Mouse (Mus musculus): ENCODE results near the gene Nmnat1. TPM values are rescaled to one million over a fixed set of nuclear protein-coding genes. Genes with fewer than 3 reads are reported as not detected.

Nmnat1 gene
- polyA plus RNA-seq (2015; fragmentation: Nextera tagmentation; extraction: Ambion mirVana) = 7.2 and 7.9 TPM in 2 replicates

DNA sequence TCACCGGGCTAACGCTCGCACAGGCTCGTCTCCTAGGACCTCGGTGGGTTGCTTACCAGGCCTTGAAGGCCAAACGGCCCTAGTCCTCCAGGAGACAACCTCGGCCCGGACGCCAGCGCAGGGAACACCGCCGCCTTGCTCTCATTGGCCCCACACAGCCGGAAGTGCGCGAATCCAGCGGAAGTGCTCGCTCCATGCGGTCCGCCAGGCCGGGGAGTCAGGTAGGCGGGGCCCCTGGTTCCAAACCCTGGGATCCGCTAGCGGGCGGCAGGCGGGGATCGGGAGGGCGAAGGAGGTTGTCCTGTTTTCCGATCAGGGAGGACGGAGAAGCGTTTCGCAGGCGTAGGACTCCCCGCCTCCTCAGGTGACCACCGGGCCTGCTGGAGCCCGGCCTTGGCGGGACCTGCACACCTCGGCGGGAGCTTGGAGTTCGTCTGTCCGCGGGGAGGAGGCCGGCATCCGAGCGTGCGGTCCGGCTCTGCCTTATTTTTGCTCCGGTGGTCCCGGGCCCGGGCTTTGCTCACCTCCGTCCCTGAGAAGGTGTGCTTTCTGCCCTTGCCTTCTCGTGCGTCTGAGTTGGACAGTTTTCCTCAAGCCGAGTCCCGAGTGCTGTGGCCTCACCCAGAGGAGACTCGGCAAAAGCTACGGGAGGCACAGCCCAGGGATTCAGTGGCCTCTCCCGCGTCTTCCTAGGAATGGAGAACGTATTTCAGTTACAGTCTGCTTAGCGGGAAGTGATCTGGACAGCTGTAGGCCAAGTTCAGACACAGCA lies at the start of gene Nmnat1, which contains the start of gene Lzic:
Gene Nmnat1 (minus strand): TSS at position 150 of the 772 bp plus-strand sequence.
Gene Lzic (plus strand): TSS at position 177 of the 772 bp plus-strand sequence.
- WGBS = under 1% methylated on average over 60 of the region's 60 CpGs
- H3K27me3 ChIP-seq (replicated peaks) = no peaks in the 10 kb centered on the region
- peak within 1 kb of the TSS; percentile 86 for H3K9ac ChIP-seq
- peak within 1 kb of the TSS; percentile 93 for H3K4me2 ChIP-seq
- peak; percentile 98 for ATAC-seq (replicated peaks)
- peaks cover 26% of the 10 kb centered on the region for H3K4me1 ChIP-seq
- no peaks in the 10 kb centered on the region for H3K9me3 ChIP-seq
- peaks cover 26% of the 10 kb centered on the region for H3K36me3 ChIP-seq (replicated peaks)
- peak within 1 kb of the TSS; percentile 79 for H3K27ac ChIP-seq
- peak within 1 kb of the TSS; percentile 95 for H3K4me3 ChIP-seq

GRCm38 (mm10) chr4:149529691-149530090 lies 44.7 kb upstream of the Nmnat1 start:
- H3K36me3 ChIP-seq (replicated peaks) = no peaks in the 10 kb centered on the region
- no peaks in the 10 kb centered on the region for H3K9me3 ChIP-seq
- H3K9ac ChIP-seq = no peak overlapping the region
- 86% methylated on average over 6 of the region's 6 CpGs for WGBS
- no peak for ATAC-seq (replicated peaks)
- no peak overlapping the region for H3K4me3 ChIP-seq
- H3K4me2 ChIP-seq = no peak overlapping the region
- no peak overlapping the region for H3K27ac ChIP-seq
- H3K4me1 ChIP-seq = peaks cover 20% of the 10 kb centered on the region
- H3K27me3 ChIP-seq (replicated peaks) = no peaks in the 10 kb centered on the region

DNA sequence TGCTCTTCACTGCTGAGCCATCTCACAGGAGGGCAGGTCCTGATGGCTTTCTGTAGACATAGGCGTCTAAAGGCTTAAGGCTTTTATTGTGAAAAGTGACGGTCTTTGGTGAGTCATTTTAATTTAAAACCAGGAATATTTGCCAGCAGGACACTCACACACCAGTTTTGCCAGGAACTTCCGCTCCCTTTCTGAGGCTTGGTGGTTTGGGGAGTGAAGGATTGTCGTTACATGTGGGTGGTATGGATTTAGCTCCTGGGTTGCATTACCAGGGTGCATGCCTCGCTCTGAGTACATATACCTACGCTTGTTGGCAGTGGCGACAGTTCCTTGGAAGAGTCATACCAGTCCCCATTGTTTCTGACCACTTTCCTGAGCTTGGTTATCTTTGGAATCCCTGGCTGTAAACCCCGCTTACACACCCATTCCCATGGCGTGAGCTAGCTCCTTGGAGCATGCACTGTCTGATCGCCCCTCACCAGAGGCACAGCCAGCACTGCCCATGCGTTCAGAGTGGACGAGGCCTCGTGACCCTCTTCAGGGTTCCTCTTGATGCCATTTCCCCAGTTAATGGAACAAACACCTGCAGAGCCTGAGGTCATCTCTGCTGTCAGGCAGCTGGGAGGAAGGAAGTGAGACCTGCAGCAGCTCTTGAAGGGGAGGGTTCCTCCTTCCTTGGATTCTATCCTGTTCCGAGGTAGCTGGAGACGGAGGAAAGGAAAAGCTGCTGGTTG lies 42.8 kb upstream of the Nmnat1 start:
- H3K4me3 ChIP-seq = no peak overlapping the region
- ATAC-seq (replicated peaks) = no peak
- 84% methylated on average over 15 of the region's 15 CpGs for WGBS
- no peak overlapping the region for H3K4me2 ChIP-seq
- peaks cover 24% of the 10 kb centered on the region for H3K4me1 ChIP-seq
- no peak overlapping the region for H3K9ac ChIP-seq
- H3K9me3 ChIP-seq = no peaks in the 10 kb centered on the region
- no peaks in the 10 kb centered on the region for H3K36me3 ChIP-seq (replicated peaks)
- H3K27ac ChIP-seq = no peak overlapping the region
- H3K27me3 ChIP-seq (replicated peaks) = no peaks in the 10 kb centered on the region

DNA sequence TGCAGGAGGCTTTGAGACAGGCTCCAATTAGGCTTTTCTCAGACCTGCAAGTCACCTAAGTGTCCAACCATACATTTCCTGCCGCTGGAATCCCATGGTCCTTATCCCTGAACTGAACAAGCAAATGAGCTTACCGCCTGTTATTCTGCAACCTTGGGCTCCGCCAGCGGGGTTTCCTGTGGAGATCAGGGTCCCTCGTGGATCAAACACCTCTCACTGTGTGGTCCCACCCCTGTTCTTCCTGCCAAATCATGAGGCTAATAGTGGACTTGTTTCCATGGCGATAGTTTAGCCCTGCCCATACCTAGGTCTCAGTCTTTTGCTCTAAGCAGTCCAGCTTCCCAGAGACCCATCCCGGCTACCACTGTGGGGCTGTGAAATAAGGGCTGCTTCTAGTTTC lies 41.3 kb upstream of the Nmnat1 start:
- Histone ChIP-seq H3K4me2 (no peak overlapping the region), H3K27me3 (replicated peaks) (no peaks in the 10 kb centered on the region), H3K9me3 (no peaks in the 10 kb centered on the region), H3K36me3 (replicated peaks) (no peaks in the 10 kb centered on the region), H3K4me3 (no peak overlapping the region), H3K9ac (no peak overlapping the region), H3K27ac (no peak overlapping the region), H3K4me1 (peaks cover 26% of the 10 kb centered on the region)
- WGBS = 33% methylated on average over 7 of the region's 7 CpGs
- ATAC-seq (replicated peaks) = peak; percentile 27; the same call in 1 of the 2 replicates

DNA sequence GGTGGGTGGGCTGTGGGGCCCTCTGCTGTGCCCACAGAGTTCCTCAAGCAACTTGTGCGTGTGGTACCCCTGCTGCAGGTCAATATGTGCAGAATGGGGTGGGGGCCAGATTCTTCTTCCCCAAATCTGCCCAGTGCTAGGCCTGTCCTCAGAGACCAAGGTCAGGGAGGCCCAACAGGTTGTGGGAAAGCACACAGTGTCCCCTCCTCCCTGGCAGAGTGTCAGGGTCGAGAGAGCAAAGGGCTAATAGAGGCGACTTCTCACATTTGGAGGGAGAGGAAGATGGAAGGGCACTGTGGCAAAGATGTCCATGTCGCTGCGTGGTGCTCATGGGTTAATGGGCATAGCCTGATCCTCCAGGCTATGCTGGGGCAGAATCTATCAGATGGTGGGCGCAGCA lies 40.8 kb upstream of the Nmnat1 start:
- Histone ChIP-seq H3K4me3 (no peak overlapping the region), H3K4me2 (no peak overlapping the region), H3K4me1 (peaks cover 31% of the 10 kb centered on the region), H3K9me3 (no peaks in the 10 kb centered on the region), H3K36me3 (replicated peaks) (no peaks in the 10 kb centered on the region), H3K27me3 (replicated peaks) (no peaks in the 10 kb centered on the region), H3K27ac (no peak overlapping the region), H3K9ac (no peak overlapping the region)
- 73% methylated on average over 6 of the region's 6 CpGs for WGBS
- ATAC-seq (replicated peaks) = no peak

DNA sequence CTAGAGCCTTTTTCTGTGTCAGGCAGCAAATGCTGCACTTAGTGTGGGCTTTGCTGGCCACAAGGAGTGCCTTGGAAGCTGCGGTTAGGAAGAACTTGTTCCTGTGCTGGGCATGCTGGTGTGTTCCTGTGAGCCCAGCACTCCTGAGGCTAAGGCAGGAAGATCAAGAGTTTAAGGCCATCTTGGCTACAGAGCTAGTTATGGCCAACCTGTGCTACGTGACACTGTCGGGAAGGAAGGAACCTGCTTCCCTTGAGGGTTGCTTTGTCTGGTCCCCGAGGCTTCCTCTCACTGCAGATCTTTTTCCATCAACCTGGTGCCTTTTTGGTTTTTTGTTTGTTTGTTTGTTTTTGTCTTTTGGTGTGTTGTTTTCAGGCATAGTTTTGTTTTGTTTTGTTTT lies 40.2 kb upstream of the Nmnat1 start:
- peaks cover 36% of the 10 kb centered on the region for H3K4me1 ChIP-seq
- WGBS = 87% methylated on average over 4 of the region's 4 CpGs
- H3K27me3 ChIP-seq (replicated peaks) = no peaks in the 10 kb centered on the region
- H3K36me3 ChIP-seq (replicated peaks) = no peaks in the 10 kb centered on the region
- H3K9me3 ChIP-seq = no peaks in the 10 kb centered on the region
- ATAC-seq (replicated peaks) = no peak
- H3K4me3 ChIP-seq = no peak overlapping the region
- no peak overlapping the region for H3K27ac ChIP-seq
- H3K4me2 ChIP-seq = no peak overlapping the region
- H3K9ac ChIP-seq = no peak overlapping the region

DNA sequence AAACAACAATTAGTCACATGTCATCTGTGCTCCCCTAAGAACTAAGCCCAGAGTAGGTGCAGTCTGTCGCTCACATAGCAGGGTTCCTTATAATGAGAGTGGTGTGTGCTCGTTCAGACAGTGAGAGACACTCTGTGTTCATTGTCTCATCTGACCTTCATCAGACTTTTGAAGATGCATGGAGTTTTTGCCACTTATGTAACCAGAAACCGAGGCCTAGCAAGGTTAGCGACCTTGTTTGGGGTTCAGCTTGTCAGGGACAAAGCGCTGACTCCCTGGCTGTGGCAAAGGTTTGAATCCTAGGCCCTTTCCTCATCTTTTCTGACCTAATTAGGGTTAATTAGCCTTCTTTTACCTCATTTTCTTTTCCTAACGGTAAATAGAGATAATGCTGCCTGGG lies 39.0 kb upstream of the Nmnat1 start:
- Histone ChIP-seq H3K27me3 (replicated peaks) (no peaks in the 10 kb centered on the region), H3K9me3 (no peaks in the 10 kb centered on the region), H3K9ac (no peak overlapping the region), H3K36me3 (replicated peaks) (no peaks in the 10 kb centered on the region), H3K4me1 (peaks cover 41% of the 10 kb centered on the region), H3K27ac (no peak overlapping the region), H3K4me2 (no peak overlapping the region), H3K4me3 (no peak overlapping the region)
- ATAC-seq (replicated peaks) = no peak
- WGBS = 74% methylated on average over 6 of the region's 6 CpGs

GRCm38 (mm10) chr4:149521258-149521657 lies 36.3 kb upstream of the Nmnat1 start:
- Histone ChIP-seq H3K4me3 (no peak overlapping the region), H3K27me3 (replicated peaks) (no peaks in the 10 kb centered on the region), H3K9me3 (no peaks in the 10 kb centered on the region), H3K36me3 (replicated peaks) (no peaks in the 10 kb centered on the region), H3K4me2 (no peak overlapping the region), H3K4me1 (peaks cover 41% of the 10 kb centered on the region), H3K9ac (no peak overlapping the region), H3K27ac (no peak overlapping the region)
- 71% methylated on average over 10 of the region's 10 CpGs for WGBS
- ATAC-seq (replicated peaks) = no peak

DNA sequence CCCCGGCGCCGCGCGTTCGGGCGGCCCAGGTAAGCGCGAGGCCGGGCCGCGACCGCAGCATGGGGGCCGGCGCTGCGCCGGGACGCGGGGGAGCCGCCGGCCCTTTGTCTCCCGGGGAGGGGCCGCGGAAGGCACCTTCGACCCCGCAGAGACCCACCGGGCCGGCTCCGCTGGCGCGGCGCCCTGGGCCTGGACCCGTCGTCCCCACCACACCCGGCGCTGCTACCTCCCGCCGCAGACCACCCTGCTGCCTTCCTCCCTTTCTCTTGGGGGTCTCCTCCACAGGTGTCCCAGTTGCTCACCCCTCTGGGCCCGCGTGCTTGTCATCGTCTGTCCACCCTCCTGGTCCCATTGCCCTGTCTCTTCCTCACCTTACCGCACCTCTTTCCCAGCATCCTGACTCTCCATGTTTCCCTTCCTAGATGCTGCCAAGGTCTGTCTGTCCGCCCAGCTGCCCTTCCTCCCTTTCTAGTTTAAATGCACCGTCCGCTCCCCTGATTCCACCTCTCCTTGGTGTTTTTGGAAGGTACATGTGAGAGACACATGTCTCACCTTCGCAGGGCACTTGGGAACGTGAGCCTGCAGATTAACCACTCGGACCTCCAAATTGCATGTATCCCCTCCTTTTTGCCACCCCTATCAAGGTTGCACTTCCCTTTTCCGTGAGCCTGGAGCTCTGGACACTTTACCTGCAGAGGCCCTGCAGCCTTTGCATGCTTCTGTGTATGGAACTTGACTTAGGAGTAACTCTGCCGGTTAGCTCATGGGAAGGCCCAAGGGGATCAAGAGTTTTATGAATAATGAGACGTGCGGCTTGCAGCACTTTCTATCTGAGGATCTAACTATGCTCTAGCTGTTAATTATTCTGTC lies 33.6 kb upstream of the Nmnat1 start:
- H3K4me3 ChIP-seq = peak overlapping the region; percentile 77
- H3K36me3 ChIP-seq (replicated peaks) = no peaks in the 10 kb centered on the region
- H3K4me2 ChIP-seq = peak overlapping the region; percentile 66
- peak; percentile 46 for ATAC-seq (replicated peaks)
- no peaks in the 10 kb centered on the region for H3K27me3 ChIP-seq (replicated peaks)
- H3K9me3 ChIP-seq = no peaks in the 10 kb centered on the region
- peaks cover 28% of the 10 kb centered on the region for H3K4me1 ChIP-seq
- WGBS = 3% methylated on average over 37 of the region's 52 CpGs
- H3K27ac ChIP-seq = peak overlapping the region; percentile 66
- peak overlapping the region; percentile 84 for H3K9ac ChIP-seq

DNA sequence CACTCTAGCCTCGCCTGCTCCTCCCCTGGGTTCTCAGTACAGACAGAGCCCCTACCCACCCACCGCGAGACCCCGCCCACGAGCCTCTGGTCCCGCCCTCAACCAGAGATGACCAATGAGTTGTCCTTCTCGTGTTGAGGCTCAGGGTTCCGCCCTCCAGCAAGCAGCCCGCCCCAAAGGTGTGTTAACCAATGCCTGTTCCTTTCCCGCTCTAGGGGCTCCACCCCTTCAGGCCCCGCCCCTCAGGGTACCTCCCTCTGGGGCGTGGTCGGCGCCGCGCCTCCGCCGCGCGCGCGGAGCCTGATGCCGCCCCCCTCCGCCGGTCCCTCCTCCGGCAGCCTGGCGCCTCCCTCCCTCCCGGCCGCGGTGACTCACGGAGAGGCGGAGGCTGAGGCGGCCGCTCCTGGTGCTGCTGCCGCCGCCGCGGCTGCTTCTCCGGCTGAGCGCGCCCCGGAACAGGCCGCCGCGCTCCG lies 32.9 kb upstream of the Nmnat1 start, which contains the start of gene Ctnnbip1:
Gene Ctnnbip1 (plus strand): TSS at position 369 of the 473 bp plus-strand sequence.
- H3K4me1 ChIP-seq = peaks cover 25% of the 10 kb centered on the region
- H3K27ac ChIP-seq = peak within 1 kb of the TSS; percentile 66
- under 1% methylated on average over 22 of the region's 46 CpGs for WGBS
- peak; percentile 98 for ATAC-seq (replicated peaks)
- peak within 1 kb of the TSS; percentile 84 for H3K9ac ChIP-seq
- H3K4me3 ChIP-seq = peak within 1 kb of the TSS; percentile 77
- H3K9me3 ChIP-seq = no peaks in the 10 kb centered on the region
- H3K36me3 ChIP-seq (replicated peaks) = no peaks in the 10 kb centered on the region
- H3K4me2 ChIP-seq = peak within 1 kb of the TSS; percentile 66
- H3K27me3 ChIP-seq (replicated peaks) = no peaks in the 10 kb centered on the region

DNA sequence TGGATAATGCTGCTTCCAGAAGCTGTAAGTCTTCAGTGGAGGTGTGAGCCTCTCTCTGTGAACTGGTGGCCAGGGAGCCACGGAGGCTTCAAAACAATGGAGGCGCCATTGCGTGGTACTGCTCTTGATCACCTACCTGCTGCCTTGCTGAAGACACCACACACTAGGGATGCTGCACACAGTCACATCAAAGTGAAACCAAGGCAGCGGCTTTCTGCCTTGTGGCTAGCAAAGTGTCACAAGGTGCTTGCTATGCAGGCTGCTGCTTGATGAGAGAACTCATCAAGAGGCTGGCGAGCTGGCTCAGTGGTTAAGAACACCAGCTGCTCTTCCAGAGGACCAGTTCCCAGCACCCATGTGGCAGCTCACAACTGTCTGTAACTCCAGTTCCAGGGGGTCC lies 30.7 kb upstream of the Nmnat1 start:
- H3K4me1 ChIP-seq = peaks cover 24% of the 10 kb centered on the region
- no peak for ATAC-seq (replicated peaks)
- H3K36me3 ChIP-seq (replicated peaks) = no peaks in the 10 kb centered on the region
- no peak overlapping the region for H3K9ac ChIP-seq
- WGBS = 92% methylated on average over 5 of the region's 5 CpGs
- no peak overlapping the region for H3K4me2 ChIP-seq
- no peaks in the 10 kb centered on the region for H3K27me3 ChIP-seq (replicated peaks)
- no peaks in the 10 kb centered on the region for H3K9me3 ChIP-seq
- no peak overlapping the region for H3K4me3 ChIP-seq
- no peak overlapping the region for H3K27ac ChIP-seq

DNA sequence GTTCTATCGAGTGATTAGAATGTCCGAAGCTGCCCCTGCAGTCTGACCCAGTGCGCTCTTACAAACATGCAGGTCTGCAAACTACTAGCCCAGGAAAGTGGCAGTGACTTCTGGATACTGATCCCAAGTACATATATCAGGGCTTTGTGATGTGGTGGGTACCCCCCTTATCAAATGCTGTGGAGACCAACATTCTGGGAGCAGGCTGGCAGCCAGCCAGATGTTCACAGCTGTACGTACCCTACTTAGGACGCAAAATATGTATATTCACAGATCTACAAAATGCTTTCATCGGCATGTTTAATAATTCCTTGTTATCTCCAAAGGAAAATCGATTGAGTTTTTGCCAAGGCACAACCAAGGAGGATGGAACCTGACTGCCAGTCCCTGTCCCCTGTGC lies 27.1 kb upstream of the Nmnat1 start:
- H3K4me2 ChIP-seq = no peak overlapping the region
- no peak overlapping the region for H3K4me3 ChIP-seq
- no peaks in the 10 kb centered on the region for H3K9me3 ChIP-seq
- H3K27me3 ChIP-seq (replicated peaks) = no peaks in the 10 kb centered on the region
- ATAC-seq (replicated peaks) = no peak
- no peak overlapping the region for H3K9ac ChIP-seq
- H3K4me1 ChIP-seq = 0 out of 2 replicates have a peak, but pooled peaks cover 5% of the 10 kb centered on the region
- no peak overlapping the region for H3K27ac ChIP-seq
- 79% methylated on average over 7 of the region's 7 CpGs for WGBS
- H3K36me3 ChIP-seq (replicated peaks) = no peaks in the 10 kb centered on the region
